Mouse (Mus musculus) liver, adult 2 months (tissue): ENCODE measurements around the gene Ucp1. TPM values are rescaled to one million over a fixed set of nuclear protein-coding genes. Genes with fewer than 3 reads are reported as not detected.

Experiments
- DNase-seq: peaks from one replicate; pipeline ENCODE4 v3.0.0-alpha.2; 2011; ENCODE audit warnings: low read depth, low spot score; ENCODE audit errors: extremely low read depth
- H3K27ac ChIP-seq: fragments of 200-500 bp; replicated peaks from 2 replicates; pipeline ENCODE4 v1.5.1; 2012; ENCODE audit warnings: low read depth, mild to moderate bottlenecking, control low read depth, inconsistent platforms, low read length; ENCODE audit not compliant: insufficient read depth
- H3K27me3 ChIP-seq: fragments of 200-500 bp; 2 replicates; pipeline ENCODE4 v1.6.1; 2012; ENCODE audit warnings: mild to moderate bottlenecking, moderate library complexity, low read length, inconsistent platforms; ENCODE audit not compliant: control insufficient read depth, insufficient read depth
- H3K36me3 ChIP-seq: fragments of 200-500 bp; 2 replicates; pipeline ENCODE4 v1.6.1; 2012; ENCODE audit warnings: low read length, inconsistent platforms; ENCODE audit not compliant: control insufficient read depth, insufficient read depth
- H3K4me1 ChIP-seq: fragments of 200-500 bp; 2 replicates; pipeline ENCODE4 v1.6.1; 2011; ENCODE audit warnings: low read length; ENCODE audit not compliant: control insufficient read depth, insufficient read depth
- H3K4me3 ChIP-seq: fragments of 200-500 bp; 2 replicates; pipeline ENCODE4 v1.5.1; 2011; ENCODE audit warnings: low read depth, mild to moderate bottlenecking, control low read depth, low read length, moderate library complexity; ENCODE audit not compliant: insufficient read depth
- H3K79me2 ChIP-seq: fragments of 200-500 bp; 2 replicates; pipeline ENCODE4 v1.6.1; 2012; ENCODE audit warnings: inconsistent platforms, mild to moderate bottlenecking, low read length, moderate library complexity; ENCODE audit not compliant: control insufficient read depth, insufficient read depth
- H3K9ac ChIP-seq: fragments of 200-500 bp; 2 replicates; pipeline ENCODE4 v1.6.1; 2012; ENCODE audit warnings: low read depth, mild to moderate bottlenecking, control low read depth, inconsistent platforms, low read length
- CTCF ChIP-seq: fragments of 200-500 bp; IDR thresholded peaks from 2 replicates; pipeline ENCODE4 v1.5.1; 2011; ENCODE audit warnings: low read depth, low read length, control low read depth
- POLR2A ChIP-seq: fragments of 200-500 bp; IDR thresholded peaks from 2 replicates; pipeline ENCODE4 v1.6.1; 2011; ENCODE audit warnings: low read length, control low read depth; ENCODE audit not compliant: insufficient read depth; ENCODE audit errors: extremely low read depth
- WGBS: fragments of 180-500 bp; shearing (Covaris S2); methylation state at CpG from one replicate; pipeline ENCODE4 v1.1.7; 2018; 5-methylcytosine and 5-hydroxymethylcytosine counted together
- polyA plus RNA-seq: library from polyadenylated mRNA; depleted of rRNA; stranded (reverse); fragments of >200 nt; gene quantifications from 2 replicates; pipeline ENCODE4 v1.2.3, GENCODE M21; 2012
- total RNA-seq: library from RNA; depleted of rRNA; stranded (reverse); fragments of >200 nt; gene quantifications from 2 replicates; pipeline ENCODE4 v1.2.3, GENCODE M21; 2014

Ucp1 gene
- total and polyA plus RNA-seq, 2 experiments: 0.83 TPM; not detected in 1

GRCm38 (mm10) chr8:83260418-83261215 is 29.5 kb upstream of the Ucp1 start:
- Histone ChIP-seq H3K9ac (no peak overlapping the region), H3K4me3 (no peak overlapping the region), H3K27ac (no peak overlapping the region), H3K36me3 (no peaks in the 10 kb centered on the region), H3K79me2 (no peaks in the 10 kb centered on the region), H3K4me1 (no peaks in the 10 kb centered on the region), H3K27me3 (no peaks in the 10 kb centered on the region)
- TF ChIP-seq POLR2A (no peak), CTCF (peak; percentile 63; the same call in 1 of the 2 replicates)
- 68% methylated on average over 16 of the region's 16 CpGs for WGBS
- DNase-seq: peak; percentile 30

GRCm38 (mm10) chr8:83271172-83271571 is 19.0 kb upstream of the Ucp1 start:
- Histone ChIP-seq H3K4me1 (no peaks in the 10 kb centered on the region), H3K79me2 (no peaks in the 10 kb centered on the region), H3K27me3 (no peaks in the 10 kb centered on the region), H3K4me3 (no peak overlapping the region), H3K36me3 (no peaks in the 10 kb centered on the region), H3K9ac (no peak overlapping the region), H3K27ac (no peak overlapping the region)
- DNase-seq: no peak
- 96% methylated on average over 14 of the region's 14 CpGs for WGBS
- TF ChIP-seq POLR2A: no peak
- no peak for TF ChIP-seq CTCF

- DNase-seq: no peak
- Histone ChIP-seq H3K27ac (no peak overlapping the region), H3K4me3 (no peak overlapping the region), H3K79me2 (no peaks in the 10 kb centered on the region), H3K36me3 (no peaks in the 10 kb centered on the region), H3K27me3 (no peaks in the 10 kb centered on the region), H3K9ac (no peak overlapping the region), H3K4me1 (no peaks in the 10 kb centered on the region)
- WGBS: 86% methylated on average over 10 of the region's 10 CpGs
- no peak for TF ChIP-seq POLR2A
- TF ChIP-seq CTCF: no peak
Measured at GRCm38 (mm10) chr8:83272464-83272863, 17.7 kb upstream of the Ucp1 start.

- Histone ChIP-seq H3K27ac (no peak overlapping the region), H3K4me3 (no peak overlapping the region), H3K9ac (no peak overlapping the region), H3K4me1 (no peaks in the 10 kb centered on the region), H3K79me2 (no peaks in the 10 kb centered on the region), H3K27me3 (no peaks in the 10 kb centered on the region), H3K36me3 (no peaks in the 10 kb centered on the region)
- DNase-seq: no peak
- WGBS: 71% methylated on average over 11 of the region's 11 CpGs
- no peak for TF ChIP-seq POLR2A
- no peak for TF ChIP-seq CTCF
Measured at GRCm38 (mm10) chr8:83274470-83274869, 15.7 kb upstream of the Ucp1 start.

- TF ChIP-seq CTCF (no peak), POLR2A (no peak)
- no peaks in the 10 kb centered on the region for H3K79me2 ChIP-seq
Measured at GRCm38 (mm10) chr8:83278431-83278830, 11.7 kb upstream of the Ucp1 start.

GRCm38 (mm10) chr8:83285391-83285790 is 4.8 kb upstream of the Ucp1 start:
- H3K4me1 ChIP-seq: no peaks in the 10 kb centered on the region
- H3K4me3 ChIP-seq: no peak overlapping the region
- WGBS: 77% methylated on average over 8 of the region's 8 CpGs
- no peak overlapping the region for H3K9ac ChIP-seq
- H3K79me2 ChIP-seq: no peaks in the 10 kb centered on the region
- no peak for DNase-seq
- H3K27me3 ChIP-seq: no peaks in the 10 kb centered on the region
- H3K36me3 ChIP-seq: no peaks in the 10 kb centered on the region
- TF ChIP-seq CTCF (no peak), POLR2A (no peak)
- H3K27ac ChIP-seq: no peak overlapping the region

More at GRCm38 (mm10) chr8:83278431-83278830, 11.7 kb upstream of the Ucp1 start:
- no peak for DNase-seq
- no peaks in the 10 kb centered on the region for H3K36me3 ChIP-seq
- H3K9ac ChIP-seq: no peak overlapping the region
- WGBS: 85% methylated on average over 6 of the region's 6 CpGs
- H3K27ac ChIP-seq: no peak overlapping the region
- no peaks in the 10 kb centered on the region for H3K4me1 ChIP-seq
- no peaks in the 10 kb centered on the region for H3K27me3 ChIP-seq
- H3K4me3 ChIP-seq: no peak overlapping the region
